Mouse (Mus musculus): ENCODE results near the gene Sugp1.
"Not testable (repeated sequence)": the region's sequence is repeated elsewhere in the genome, so short reads cannot be mapped to it uniquely, and the experiment has no call there.

Gene Sugp1

GRCm38 (mm10) chr8:70042583-70043455, at the start of gene Sugp1, which contains the start of gene Mau2:
Sugp1 (plus strand) TSS chr8:70042813.
Mau2 (minus strand) TSS chr8:70042734.
- in situ Hi-C loops (cut with MboI; ENCODE audit: low pct_unique_long_range_greater_than_20kb in 1 of 2, low sequenced_read_pairs in 2 of 2, unreplicated experiment in 1 of 2) = no loop called here

GRCm38 (mm10) chr8:69995422-69995775, 47.2 kb upstream of the Sugp1 start:
- in situ Hi-C loops (cut with MboI; ENCODE audit: low pct_unique_long_range_greater_than_20kb in 1 of 2, low sequenced_read_pairs in 2 of 2, unreplicated experiment in 1 of 2) = loop anchor here in 1 of 2 experiments (5.0 kb wide), 1 partner anchor 78 kb away; no protein-coding TSS in a partner anchor

GRCm38 (mm10) chr8:69995776-69996588, 46.6 kb upstream of the Sugp1 start, which contains the start of gene Gatad2a:
Gatad2a (minus strand) TSS chr8:69996384.
- in situ Hi-C loops (cut with MboI; ENCODE audit: low pct_unique_long_range_greater_than_20kb in 1 of 2, low sequenced_read_pairs in 2 of 2, unreplicated experiment in 1 of 2) = loop anchor here in 1 of 2 experiments (5.0 kb wide), 1 partner anchor 79 kb away; no protein-coding TSS in a partner anchor

DNA sequence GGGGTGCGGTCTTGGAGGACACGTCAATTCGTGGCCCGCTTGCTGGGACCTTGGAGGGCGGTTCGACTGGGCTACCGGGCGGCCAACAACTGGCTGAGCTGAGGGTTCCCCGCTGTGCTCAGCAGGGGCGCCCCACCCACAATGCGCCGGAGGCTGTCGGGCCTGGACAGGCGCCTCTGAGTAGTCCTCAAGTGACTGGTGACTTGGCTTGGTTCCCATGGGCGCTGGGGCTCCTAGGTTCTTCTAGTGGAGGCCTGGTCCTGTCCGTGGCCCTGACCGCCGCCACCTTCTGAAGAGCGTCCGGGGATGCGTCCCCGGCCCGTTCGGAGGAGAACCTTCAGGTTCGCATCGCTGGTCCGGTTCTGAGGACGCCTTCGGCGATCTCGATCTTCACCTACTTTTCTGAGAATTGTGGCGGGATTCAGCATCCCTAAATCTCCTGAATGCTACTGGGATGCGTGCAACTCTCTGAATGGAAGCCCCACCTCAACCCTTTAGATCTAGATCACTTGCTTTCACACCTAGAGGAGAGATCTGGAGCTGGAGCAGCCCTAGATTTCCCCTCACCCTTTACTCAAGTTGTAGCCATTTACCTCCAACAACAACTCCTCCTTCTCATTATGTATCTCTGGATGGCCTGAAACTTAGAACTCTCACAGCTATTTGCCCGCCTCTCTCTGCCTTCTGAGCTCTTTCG, 45.9 kb upstream of the Sugp1 start:
- in situ Hi-C loops (cut with MboI; ENCODE audit: low pct_unique_long_range_greater_than_20kb in 1 of 2, low sequenced_read_pairs in 2 of 2, unreplicated experiment in 1 of 2) = loop anchor here in 1 of 2 experiments (5.0 kb wide), 1 partner anchor 79 kb away; no protein-coding TSS in a partner anchor

DNA sequence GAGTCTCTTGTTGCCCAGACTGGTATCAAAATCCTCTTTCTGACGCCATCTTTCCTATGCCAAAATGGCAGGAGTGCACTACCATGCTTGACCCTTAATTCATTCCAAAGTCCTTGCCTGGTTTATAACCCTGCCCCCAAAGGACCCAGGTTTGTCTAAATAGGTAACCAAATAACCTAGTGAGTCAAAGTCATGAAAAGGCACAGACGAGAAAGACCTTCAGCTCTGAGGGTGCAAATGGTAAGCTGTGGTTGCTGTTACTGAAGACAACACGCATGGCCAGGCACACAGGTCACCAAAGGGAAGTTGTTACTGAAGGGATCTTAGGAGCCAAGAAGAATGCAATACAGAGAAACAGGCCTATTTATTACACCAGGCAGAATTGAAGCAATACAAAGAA, 43.9 kb upstream of the Sugp1 start:
- in situ Hi-C loops (cut with MboI; ENCODE audit: low pct_unique_long_range_greater_than_20kb in 1 of 2, low sequenced_read_pairs in 2 of 2, unreplicated experiment in 1 of 2) = loop anchor here in 1 of 2 experiments (5.0 kb wide), 1 partner anchor 81 kb away; no protein-coding TSS in a partner anchor

DNA sequence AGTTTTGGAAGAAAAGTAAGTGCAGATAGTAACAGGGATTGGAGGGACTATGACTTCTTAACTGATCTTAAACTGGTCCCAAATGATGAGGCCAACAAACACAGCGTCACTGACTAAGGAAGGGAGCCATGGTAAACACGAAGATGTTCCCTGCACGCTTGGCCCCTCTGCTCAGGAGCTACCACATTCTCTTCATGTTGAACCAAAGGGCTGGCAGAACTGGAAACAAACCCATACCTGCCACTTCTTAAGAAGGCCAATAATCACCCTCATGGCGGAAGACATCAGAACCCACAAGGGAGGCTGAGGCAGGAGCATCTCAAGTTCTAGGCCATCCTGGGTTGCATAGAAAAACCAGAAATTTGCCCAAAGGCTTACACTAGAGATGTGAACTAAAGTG, 43.4 kb upstream of the Sugp1 start:
- in situ Hi-C loops (cut with MboI; ENCODE audit: low pct_unique_long_range_greater_than_20kb in 1 of 2, low sequenced_read_pairs in 2 of 2, unreplicated experiment in 1 of 2) = loop anchor here in 1 of 2 experiments (5.0 kb wide), 1 partner anchor 82 kb away; no protein-coding TSS in a partner anchor

- in situ Hi-C loops (cut with MboI; ENCODE audit: low pct_unique_long_range_greater_than_20kb in 1 of 2, low sequenced_read_pairs in 2 of 2, unreplicated experiment in 1 of 2) = no loop called here
These were observed 42.4 kb upstream of the Sugp1 start for GRCm38 (mm10) chr8:70000226-70000625.

- in situ Hi-C loops (cut with MboI; ENCODE audit: low pct_unique_long_range_greater_than_20kb in 1 of 2, low sequenced_read_pairs in 2 of 2, unreplicated experiment in 1 of 2) = no loop called here
These were observed 41.3 kb upstream of the Sugp1 start for GRCm38 (mm10) chr8:70001176-70001891.

- in situ Hi-C loops (cut with MboI; ENCODE audit: low pct_unique_long_range_greater_than_20kb in 1 of 2, low sequenced_read_pairs in 2 of 2, unreplicated experiment in 1 of 2) = not testable (repeated sequence)
These were observed 40.8 kb upstream of the Sugp1 start for GRCm38 (mm10) chr8:70001892-70002191.

DNA sequence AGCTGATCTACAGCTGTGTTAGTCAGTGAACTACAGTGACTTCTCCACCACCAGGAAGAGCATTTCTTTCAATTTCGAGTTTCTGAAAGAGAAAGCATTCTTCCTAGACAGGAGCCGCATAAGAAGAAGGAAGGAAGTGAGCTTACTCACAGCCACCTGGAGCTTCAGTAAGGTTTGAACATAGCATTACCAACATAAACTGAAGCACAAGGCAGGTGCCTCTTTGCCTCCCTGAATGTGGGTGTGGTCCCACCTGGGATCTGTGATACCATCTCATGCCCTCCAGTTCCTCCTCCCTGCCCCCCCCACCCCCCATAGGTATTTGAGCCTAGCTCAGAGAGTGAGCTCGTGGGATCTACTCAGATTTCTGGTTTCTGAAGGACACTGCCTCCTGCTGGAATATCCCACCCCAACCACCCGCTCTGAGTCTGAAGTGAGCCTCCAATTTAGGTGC, 39.4 kb upstream of the Sugp1 start:
- in situ Hi-C loops (cut with MboI; ENCODE audit: low pct_unique_long_range_greater_than_20kb in 1 of 2, low sequenced_read_pairs in 2 of 2, unreplicated experiment in 1 of 2) = no loop called here

GRCm38 (mm10) chr8:70004345-70004744, 38.3 kb upstream of the Sugp1 start:
- in situ Hi-C loops (cut with MboI; ENCODE audit: low pct_unique_long_range_greater_than_20kb in 1 of 2, low sequenced_read_pairs in 2 of 2, unreplicated experiment in 1 of 2) = no loop called here

DNA sequence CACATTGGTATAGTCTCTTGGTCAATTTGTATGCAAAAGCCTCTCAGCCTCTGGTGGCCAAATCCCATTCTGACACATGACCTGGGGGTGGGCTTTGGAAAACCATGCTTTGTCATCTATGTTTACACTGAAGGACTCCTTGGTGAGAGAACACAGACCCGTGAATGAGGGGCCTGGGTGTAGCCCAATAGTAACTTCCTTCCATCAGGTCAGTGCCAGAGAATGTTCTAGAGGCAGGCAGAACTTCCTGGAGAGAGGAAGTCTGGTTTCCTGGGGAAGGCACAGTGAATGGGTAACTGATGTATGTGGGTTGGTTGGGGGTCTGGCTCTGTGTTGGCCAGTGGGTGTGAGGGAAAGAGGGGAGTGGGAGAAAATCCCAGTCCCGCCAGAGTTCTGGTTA, 37.4 kb upstream of the Sugp1 start:
- in situ Hi-C loops (cut with MboI; ENCODE audit: low pct_unique_long_range_greater_than_20kb in 1 of 2, low sequenced_read_pairs in 2 of 2, unreplicated experiment in 1 of 2) = no loop called here

- in situ Hi-C loops (cut with MboI; ENCODE audit: low pct_unique_long_range_greater_than_20kb in 1 of 2, low sequenced_read_pairs in 2 of 2, unreplicated experiment in 1 of 2) = not testable (repeated sequence)
These were observed 31.8 kb upstream of the Sugp1 start for GRCm38 (mm10) chr8:70010796-70011195.

- in situ Hi-C loops (cut with MboI; ENCODE audit: low pct_unique_long_range_greater_than_20kb in 1 of 2, low sequenced_read_pairs in 2 of 2, unreplicated experiment in 1 of 2) = no loop called here
These were observed 30.3 kb upstream of the Sugp1 start for GRCm38 (mm10) chr8:70012350-70012749.

GRCm38 (mm10) chr8:70012763-70013162, 29.9 kb upstream of the Sugp1 start:
- in situ Hi-C loops (cut with MboI; ENCODE audit: low pct_unique_long_range_greater_than_20kb in 1 of 2, low sequenced_read_pairs in 2 of 2, unreplicated experiment in 1 of 2) = no loop called here

DNA sequence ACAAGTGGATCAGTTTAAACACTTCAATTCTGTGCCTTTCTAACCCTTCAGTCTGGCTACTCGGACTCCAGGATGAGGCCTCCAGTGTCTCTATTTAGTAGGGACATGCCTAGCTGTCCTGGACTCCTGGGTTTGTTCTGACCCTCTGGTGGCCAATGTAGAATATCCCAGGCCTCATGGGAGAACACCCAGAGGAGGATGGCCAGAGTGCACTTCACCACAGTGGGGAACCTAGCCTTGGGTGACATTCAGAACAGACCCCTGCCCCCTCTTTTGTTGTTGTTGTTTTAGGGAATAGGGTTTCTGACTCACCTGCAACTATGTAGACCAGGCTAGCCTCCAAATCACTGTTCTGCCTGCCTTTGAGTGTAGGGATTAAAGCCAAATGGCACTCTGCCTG, 27.6 kb upstream of the Sugp1 start:
- in situ Hi-C loops (cut with MboI; ENCODE audit: low pct_unique_long_range_greater_than_20kb in 1 of 2, low sequenced_read_pairs in 2 of 2, unreplicated experiment in 1 of 2) = no loop called here

DNA sequence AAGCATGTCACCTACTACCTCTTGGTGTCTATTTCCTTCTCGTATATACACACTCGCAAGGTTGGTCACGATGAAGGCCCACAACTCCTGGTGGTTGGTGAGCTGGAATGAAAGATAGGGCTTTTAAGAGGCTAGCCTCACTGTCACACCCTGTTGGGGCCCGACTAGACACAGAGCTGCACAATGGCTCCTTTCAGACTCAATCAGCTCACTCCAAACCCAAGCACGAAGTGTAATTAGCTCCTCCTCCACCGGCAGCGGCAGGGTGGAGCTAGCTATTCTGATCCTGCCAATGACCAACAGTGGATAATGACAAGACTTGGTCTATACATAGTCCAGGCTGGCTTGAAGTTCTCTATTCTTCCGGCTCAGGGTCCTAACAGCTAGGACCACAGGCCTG, 19.0 kb upstream of the Sugp1 start:
- in situ Hi-C loops (cut with MboI; ENCODE audit: low pct_unique_long_range_greater_than_20kb in 1 of 2, low sequenced_read_pairs in 2 of 2, unreplicated experiment in 1 of 2) = no loop called here

DNA sequence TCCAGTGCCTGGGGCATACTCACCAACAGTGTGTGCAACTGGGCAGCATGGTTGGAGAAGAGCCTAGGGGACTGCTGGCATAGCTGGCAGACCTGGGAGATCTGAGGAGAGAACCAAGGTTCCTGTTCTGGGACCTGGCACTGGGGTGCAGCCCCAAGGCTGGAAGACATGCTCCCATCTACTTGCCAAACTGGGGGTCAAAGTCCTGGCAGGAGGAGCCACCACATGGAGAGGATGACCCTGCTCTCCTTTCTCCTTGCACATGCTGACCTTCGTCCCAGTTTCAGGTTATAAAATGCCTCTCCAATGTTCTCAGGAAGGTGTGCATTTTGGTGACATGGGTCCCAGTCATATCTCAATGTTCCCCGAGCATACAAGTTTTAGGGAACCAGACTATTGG, 16.5 kb upstream of the Sugp1 start:
- in situ Hi-C loops (cut with MboI; ENCODE audit: low pct_unique_long_range_greater_than_20kb in 1 of 2, low sequenced_read_pairs in 2 of 2, unreplicated experiment in 1 of 2) = no loop called here
